Mouse (Mus musculus): ENCODE results near the gene Tcta. TPM values are rescaled to one million over a fixed set of nuclear protein-coding genes. Genes with fewer than 3 reads are reported as not detected.
"Not testable (repeated sequence)": the region's sequence is repeated elsewhere in the genome, so short reads cannot be mapped to it uniquely, and the experiment has no call there.

Tcta gene
- total RNA-seq, 4 experiments from 2014 or later, result 66.6 to 85.9 (median 81.5) TPM

DNA sequence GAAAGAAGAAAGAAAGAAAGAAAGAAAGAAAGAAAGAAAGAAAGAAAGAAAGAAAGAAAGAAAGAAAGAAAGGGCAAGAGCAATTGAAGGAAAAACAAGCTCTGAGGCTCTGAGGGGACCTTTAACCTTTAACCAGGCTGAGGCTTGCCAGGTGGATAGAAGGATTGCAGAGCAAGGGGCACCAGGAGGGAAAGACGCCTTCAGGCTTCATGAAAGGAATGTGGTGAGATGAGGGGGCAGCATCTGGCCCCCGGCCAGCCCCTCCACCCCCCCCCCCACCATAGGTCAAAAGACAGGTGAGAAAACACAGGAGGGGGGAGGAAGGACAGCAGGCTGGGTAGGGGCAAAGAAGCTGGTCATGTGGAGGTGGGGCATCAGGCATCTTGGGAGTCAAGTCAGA lies 34.0 kb downstream of the Tcta start:
- DNase-seq (ENCODE audit: low spot score), result no peak

DNA sequence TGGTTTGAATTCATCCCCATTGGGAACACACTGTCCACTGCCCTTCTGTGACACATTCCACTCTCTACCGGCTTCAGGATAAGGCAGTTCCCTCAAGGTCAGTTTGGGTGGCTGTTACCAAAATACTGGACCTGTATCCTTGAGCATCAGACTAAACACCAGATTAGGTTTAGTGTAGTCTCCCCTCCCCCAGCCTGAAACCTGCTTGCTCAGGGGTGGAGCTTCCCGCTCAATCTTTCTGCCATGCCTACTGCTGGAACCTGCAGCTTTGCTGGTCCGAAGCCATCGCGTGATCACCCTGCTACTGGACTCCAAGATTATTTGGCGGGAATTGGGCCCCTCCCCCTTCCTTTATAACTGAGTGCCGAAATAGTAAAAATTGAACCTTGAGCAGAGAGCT lies 37.3 kb downstream of the Tcta start:
- not testable (repeated sequence) for DNase-seq (ENCODE audit: low spot score)

DNA sequence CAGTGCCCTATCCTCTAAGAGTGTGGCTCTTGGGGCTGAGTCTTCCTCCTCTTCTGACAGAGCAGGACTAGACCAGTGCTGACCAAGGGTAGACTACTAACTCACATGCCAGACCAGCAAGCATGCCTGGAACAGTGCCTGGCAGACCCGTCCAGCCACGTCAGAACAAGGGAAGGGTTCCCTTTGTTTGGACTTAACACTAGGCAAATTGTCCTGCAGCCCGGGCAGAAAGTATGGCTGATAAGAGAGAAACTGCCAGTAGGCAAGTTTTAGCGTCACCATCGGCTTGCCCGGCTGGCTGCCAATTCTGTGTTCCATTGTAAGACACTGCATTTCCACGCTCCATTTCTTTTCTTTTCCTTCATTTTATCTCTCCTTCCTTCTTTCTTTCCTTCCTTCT lies 38.3 kb downstream of the Tcta start:
- peak; percentile 63 for DNase-seq (ENCODE audit: low spot score)

GRCm38 (mm10) chr9:108266261-108266935 lies 39.6 kb downstream of the Tcta start:
- DNase-seq (ENCODE audit: low spot score), result no peak

- peak; percentile 50 for DNase-seq (ENCODE audit: low spot score)
Observed at GRCm38 (mm10) chr9:108264191-108264921, 41.6 kb downstream of the Tcta start.

- DNase-seq (ENCODE audit: low spot score), result peak; percentile 98
Observed at GRCm38 (mm10) chr9:108263690-108264190, 42.2 kb downstream of the Tcta start, which contains the start of gene Dag1. Gene Dag1 (minus strand): TSS chr9:108263958.

DNA sequence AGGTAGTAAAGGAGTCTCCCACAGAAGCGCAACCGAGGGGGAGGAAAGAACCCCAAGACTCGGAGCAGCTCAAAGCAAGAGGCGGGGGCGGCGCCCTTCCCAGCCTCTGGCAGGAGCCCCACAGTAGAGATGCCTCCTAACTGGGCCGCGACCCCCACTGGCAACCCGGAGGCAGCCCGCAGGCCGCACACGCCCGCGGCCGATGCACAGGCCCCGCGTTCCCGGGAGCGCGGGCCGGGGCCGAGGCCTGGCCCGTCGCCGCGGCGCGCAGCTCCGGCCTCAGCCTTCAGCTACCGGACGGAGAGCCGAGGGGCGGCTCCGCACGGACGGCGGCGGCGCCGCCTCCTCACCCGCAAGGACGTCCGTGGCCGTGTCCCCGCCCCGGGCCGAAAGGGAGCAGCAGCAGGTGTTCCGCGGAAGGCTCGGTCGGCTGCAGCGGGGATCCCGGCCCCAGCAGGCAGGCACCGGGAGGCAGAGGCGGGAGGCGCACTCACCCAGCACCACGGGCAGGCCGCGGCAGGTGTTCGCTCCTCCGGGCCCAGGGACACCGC lies 42.8 kb downstream of the Tcta start:
- DNase-seq (ENCODE audit: low spot score), result no peak

DNA sequence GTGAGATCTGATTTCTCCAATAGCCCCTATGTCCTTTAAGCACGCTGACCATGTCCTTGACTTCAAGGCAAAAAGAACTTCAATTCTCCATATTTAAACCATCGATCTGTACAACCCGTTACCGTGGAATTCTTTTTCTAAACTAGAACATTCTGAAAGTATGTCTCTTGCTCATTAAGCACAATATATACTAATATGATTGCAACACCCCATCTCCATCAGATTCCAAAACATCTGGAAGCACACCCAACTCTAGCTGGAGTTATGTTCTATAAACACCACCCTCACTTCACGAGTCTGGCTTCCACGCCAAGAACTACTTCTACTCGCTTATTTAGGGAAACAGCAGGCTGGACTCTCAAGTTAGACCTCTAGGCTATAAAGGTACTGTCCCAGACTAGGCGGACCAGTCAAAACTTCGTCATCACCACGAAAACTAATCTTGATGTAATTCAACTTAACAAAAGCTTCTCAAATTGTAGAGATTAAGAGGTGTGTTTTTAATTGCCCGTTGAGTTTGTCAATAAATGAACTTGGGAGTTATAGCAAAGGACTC lies 43.4 kb downstream of the Tcta start:
- DNase-seq (ENCODE audit: low spot score), result peak; percentile 72

DNA sequence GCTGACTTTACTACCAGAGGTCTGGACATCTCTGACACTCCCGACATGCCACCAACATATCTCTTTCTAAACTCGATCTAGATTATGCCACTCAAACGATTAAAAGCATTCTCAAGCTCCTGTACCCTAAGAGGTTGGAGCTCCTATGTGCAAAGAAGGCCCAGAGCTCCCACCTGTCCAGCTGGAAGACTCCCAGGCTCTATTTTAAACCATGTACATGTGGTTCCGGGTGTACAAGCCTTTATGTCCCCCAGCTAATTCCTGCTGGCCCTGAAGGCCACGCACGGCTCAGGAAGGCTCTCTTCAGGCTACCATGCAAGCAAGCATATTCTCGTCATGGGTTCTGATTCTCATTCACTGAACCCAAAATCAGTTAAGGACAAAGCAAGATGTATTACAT lies 44.1 kb downstream of the Tcta start:
- no peak for DNase-seq (ENCODE audit: low spot score)

GRCm38 (mm10) chr9:108260526-108260925 lies 45.4 kb downstream of the Tcta start:
- no peak for DNase-seq (ENCODE audit: low spot score)

Other genes with a start within 250 kb of the Tcta start
- gene Mst1, start 225.7 kb downstream of the Tcta start, total RNA-seq (2022), result under 1 TPM in 1 of 4 experiments, not detected in 3; 0.14 TPM
- gene Rnf123, start 222.8 kb downstream of the Tcta start, total RNA-seq (2022), result 100 to 1,000 TPM; 103 to 132 (median 110) TPM
- 10 to 100 TPM; 38.5 to 49.0 (median 44.9) TPM for gene Apeh, start 211.6 kb downstream of the Tcta start, total RNA-seq (2022)
- under 1 TPM; 0.05 to 0.06 (median 0.06) TPM for gene Bsn, start 115.8 kb downstream of the Tcta start, total RNA-seq (2022)
- gene Dag1, start 42.2 kb downstream of the Tcta start, total RNA-seq (2022), result 100 to 1,000 TPM; 291 to 330 (median 302) TPM
- 10 to 100 TPM; 23.0 to 32.5 (median 28.5) TPM for gene Nicn1, start 15.7 kb downstream of the Tcta start, total RNA-seq (2022)
- 1 to 10 TPM; 3.8 to 6.5 (median 4.9) TPM for gene Amt, start 9.3 kb downstream of the Tcta start, total RNA-seq (2022)
- 100 to 1,000 TPM; 196 to 229 (median 224) TPM for gene Rhoa, start within 50 bp of the Tcta start, total RNA-seq (2022)
- gene Gpx1, start 32.7 kb upstream of the Tcta start, total RNA-seq (2022), result 100 to 1,000 TPM in 1 of 4 experiments, 10 to 100 TPM in 3; 67.6 to 101 (median 81.7) TPM
- 10 to 100 TPM; 77.0 to 83.3 (median 79.8) TPM for gene Usp4, start 41.7 kb upstream of the Tcta start, total RNA-seq (2022)
- gene 1700102P08Rik, start 86.6 kb upstream of the Tcta start, total RNA-seq (2022), result 1 to 10 TPM in 2 of 4 experiments, under 1 TPM in 2; 0.73 to 1.5 (median 1.1) TPM
- not detected for gene Ccdc36, start 122.3 kb upstream of the Tcta start, total RNA-seq (2022)
- not detected for gene BC048562, start 130.3 kb upstream of the Tcta start, total RNA-seq (2022)
- 10 to 100 TPM; 21.3 to 28.3 (median 26.7) TPM for gene Ccdc71, start 154.4 kb upstream of the Tcta start, total RNA-seq (2022)
- 1 to 10 TPM; 3.9 to 6.7 (median 5.8) TPM for gene Klhdc8b, start 155.4 kb upstream of the Tcta start, total RNA-seq (2022)
- 100 to 1,000 TPM; 342 to 366 (median 351) TPM for gene Lamb2, start 173.6 kb upstream of the Tcta start, total RNA-seq (2022)
- 100 to 1,000 TPM in 3 of 4 experiments, 10 to 100 TPM in 1; 92.9 to 109 (median 102) TPM for gene Usp19, start 184.4 kb upstream of the Tcta start, total RNA-seq (2022)
- gene Qars, start 201.5 kb upstream of the Tcta start, total RNA-seq (2022), result 10 to 100 TPM; 76.7 to 84.2 (median 80.1) TPM
- gene Qrich1, start 210.6 kb upstream of the Tcta start, total RNA-seq (2022), result 10 to 100 TPM; 55.6 to 70.2 (median 61.7) TPM

Data from heart, adult 8-10 months (tissue).